Mouse (Mus musculus): ENCODE results near the gene Prep.

- TF ChIP-seq POLR2A (IDR thresholded peaks at IDR 0.05; ENCODE audit: extremely low read depth, insufficient read depth, low read length) (no peak), CTCF (IDR thresholded peaks at IDR 0.05; ENCODE audit: extremely low read depth, insufficient read depth, low read length) (no peak)
Measured at GRCm38 (mm10) chr10:45123011-45123410, 56.0 kb downstream of the Prep start.
